Mouse (Mus musculus): ENCODE results near the gene 4632433K11Rik.

DNA sequence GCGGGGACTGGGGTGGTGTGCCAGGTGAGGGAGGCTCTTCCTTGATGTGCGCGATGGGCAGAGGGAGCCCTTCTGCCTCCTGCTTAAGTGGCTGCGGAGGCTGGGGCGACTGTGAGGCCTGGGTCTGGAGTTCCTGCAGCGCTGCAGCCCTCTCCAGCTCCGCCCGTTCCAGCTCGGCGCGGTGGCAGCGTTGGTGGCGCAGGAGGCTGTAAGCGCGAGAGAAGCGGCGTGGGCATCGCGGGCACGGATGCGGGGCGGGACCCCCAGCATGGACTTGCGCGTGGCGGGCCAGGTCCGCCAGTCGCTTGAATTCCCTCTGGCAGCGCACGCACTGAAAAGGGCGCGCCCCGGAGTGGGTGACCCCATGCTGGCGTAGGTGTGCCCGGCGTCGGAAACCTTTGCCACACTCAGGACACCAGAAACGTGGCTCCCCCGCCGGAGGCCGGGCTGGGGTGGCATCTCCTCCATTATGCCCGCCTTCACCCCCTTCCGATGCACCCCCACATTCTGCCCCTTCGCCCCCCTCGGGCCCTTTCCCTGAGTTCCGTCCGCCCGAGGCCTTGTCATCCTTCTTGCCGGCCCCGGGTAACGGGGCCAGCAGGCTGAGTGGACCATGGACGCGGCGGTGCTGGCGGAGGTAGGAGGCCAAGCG, 40.4 kb upstream of the 4632433K11Rik start:
- TF ChIP-seq GATA1 (IDR thresholded peaks at IDR 0.05; ENCODE audit: low read length) = no peak
- TF ChIP-seq TAL1 (IDR thresholded peaks at IDR 0.05; ENCODE audit: low read length) = no peak
